Mouse (Mus musculus): ENCODE data around the gene Plekha4. TPM values are rescaled to one million over a fixed set of nuclear protein-coding genes. Genes with fewer than 3 reads are reported as not detected.
"Not testable (repeated sequence)": the region's sequence is repeated elsewhere in the genome, so short reads cannot be mapped to it uniquely, and the experiment has no call there.

The Plekha4 gene
- polyA plus RNA-seq, 1 experiment from 2014 or later, result 0.59 TPM

- peak; percentile 91 for DNase-seq (ENCODE audit: low spot score)
- Histone ChIP-seq H3K4me3 (peak overlapping the region; percentile 43), H3K36me3 (no peaks in the 10 kb centered on the region), H3K27ac (peak overlapping the region; percentile 81), H3K4me1 (peaks cover 18% of the 10 kb centered on the region), H3K27me3 (ENCODE audit: insufficient read depth, poor library complexity, severe bottlenecking) (no peaks in the 10 kb centered on the region), H3K9me3 (no peaks in the 10 kb centered on the region)
- WGBS, result 18% methylated on average over 16 of the region's 16 CpGs
These were observed 10.7 kb upstream of the Plekha4 start for GRCm38 (mm10) chr7:45515436-45515835.

DNA sequence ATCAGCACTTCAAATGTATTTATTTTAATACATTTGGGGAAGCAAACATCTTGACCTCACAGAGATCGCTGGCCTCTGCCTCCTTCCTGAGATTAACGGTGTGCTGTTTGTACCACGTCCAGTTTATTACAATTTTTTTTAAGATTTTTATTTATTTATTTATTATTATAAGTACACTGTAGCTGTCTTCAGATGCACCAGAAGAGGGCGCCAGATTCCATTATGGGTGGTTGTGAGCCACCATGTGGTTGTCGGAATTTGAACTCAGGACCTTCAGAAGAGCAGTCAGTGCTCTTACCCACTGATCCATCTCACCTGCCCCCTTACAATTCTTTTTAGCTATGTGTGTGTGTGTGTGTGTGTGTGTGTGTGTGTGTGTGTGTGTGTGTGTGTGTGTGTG lies 9.3 kb upstream of the Plekha4 start:
- H3K9me3 ChIP-seq; DNase-seq (ENCODE audit: low spot score): not testable (repeated sequence)

DNA sequence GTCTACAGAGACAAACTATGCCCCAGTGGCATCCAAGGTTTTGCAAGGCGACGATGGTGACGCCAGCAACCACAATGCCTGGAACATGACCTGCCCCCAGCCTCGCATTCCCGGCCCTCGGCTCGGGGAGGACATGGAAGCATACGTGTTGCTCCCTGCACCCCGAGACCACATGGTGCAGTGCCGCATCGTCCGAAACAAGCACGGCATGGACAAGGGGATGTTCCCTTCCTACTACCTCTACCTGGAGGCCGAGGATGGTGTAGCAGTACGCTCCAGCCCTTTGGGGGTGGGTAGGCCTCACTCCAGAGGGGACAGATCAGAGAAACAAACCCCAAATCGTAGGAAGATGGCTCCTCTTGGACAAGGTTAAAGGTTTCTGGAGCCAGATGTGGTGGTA lies 7.5 kb upstream of the Plekha4 start:
- no peaks in the 10 kb centered on the region for H3K27me3 ChIP-seq (ENCODE audit: insufficient read depth, poor library complexity, severe bottlenecking)
- WGBS, result 94% methylated on average over 16 of the region's 16 CpGs
- peaks cover 11% of the 10 kb centered on the region; the same call in 1 of the 2 replicates for H3K36me3 ChIP-seq
- H3K27ac ChIP-seq, result no peak overlapping the region
- no peaks in the 10 kb centered on the region for H3K9me3 ChIP-seq
- H3K4me1 ChIP-seq, result peaks cover 34% of the 10 kb centered on the region
- no peak overlapping the region for H3K4me3 ChIP-seq
- DNase-seq (ENCODE audit: low spot score), result no peak

More for the DNA sequence above, 9.3 kb upstream of the Plekha4 start:
- not testable (repeated sequence) for H3K36me3 ChIP-seq; H3K27ac ChIP-seq; H3K4me3 ChIP-seq; H3K27me3 ChIP-seq (ENCODE audit: insufficient read depth, poor library complexity, severe bottlenecking)
- peaks cover 18% of the 10 kb centered on the region for H3K4me1 ChIP-seq
- WGBS, result 65% methylated on average over 5 of the region's 5 CpGs

- H3K36me3 ChIP-seq, result peaks cover 17% of the 10 kb centered on the region; the same call in 1 of the 2 replicates
- DNase-seq (ENCODE audit: low spot score), result no peak
- H3K27ac ChIP-seq, result no peak overlapping the region
- H3K4me1 ChIP-seq, result peaks cover 40% of the 10 kb centered on the region
- no peaks in the 10 kb centered on the region for H3K9me3 ChIP-seq
- no peak overlapping the region for H3K4me3 ChIP-seq
- no peaks in the 10 kb centered on the region for H3K27me3 ChIP-seq (ENCODE audit: insufficient read depth, poor library complexity, severe bottlenecking)
- WGBS, result 70% methylated on average over 8 of the region's 8 CpGs
These were observed 6.6 kb upstream of the Plekha4 start for GRCm38 (mm10) chr7:45519345-45520120.

DNA sequence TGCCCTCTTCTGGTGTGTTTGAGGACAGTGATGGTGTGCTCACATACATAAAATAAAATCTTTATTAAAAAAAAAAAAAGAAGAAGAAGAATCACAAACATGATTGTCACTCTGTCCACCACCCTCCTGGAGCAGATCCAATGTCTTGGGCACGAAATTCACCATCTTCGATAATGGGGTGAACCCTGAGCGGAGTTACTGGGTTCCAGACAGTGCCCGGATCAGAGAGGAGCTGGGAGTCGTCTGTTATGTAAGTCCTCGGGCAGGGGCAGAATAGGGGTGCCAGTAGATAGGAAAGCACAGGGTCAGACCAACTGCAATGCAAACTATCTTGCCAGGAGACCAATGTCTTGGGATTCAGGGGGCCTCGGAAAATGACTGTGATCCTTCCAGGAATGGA lies 5.5 kb upstream of the Plekha4 start:
- WGBS, result 91% methylated on average over 7 of the region's 7 CpGs
- H3K4me1 ChIP-seq, result peaks cover 38% of the 10 kb centered on the region
- H3K36me3 ChIP-seq, result peaks cover 17% of the 10 kb centered on the region; the same call in 1 of the 2 replicates
- no peak overlapping the region for H3K4me3 ChIP-seq
- no peaks in the 10 kb centered on the region for H3K9me3 ChIP-seq
- no peak overlapping the region for H3K27ac ChIP-seq
- no peak for DNase-seq (ENCODE audit: low spot score)
- H3K27me3 ChIP-seq (ENCODE audit: insufficient read depth, poor library complexity, severe bottlenecking), result no peaks in the 10 kb centered on the region

GRCm38 (mm10) chr7:45521728-45522184 lies 4.4 kb upstream of the Plekha4 start:
- H3K9me3 ChIP-seq, result no peaks in the 10 kb centered on the region
- H3K4me3 ChIP-seq, result peak overlapping the region; percentile 70
- H3K27me3 ChIP-seq (ENCODE audit: insufficient read depth, poor library complexity, severe bottlenecking), result no peaks in the 10 kb centered on the region
- DNase-seq (ENCODE audit: low spot score), result peak; percentile 95
- WGBS, result under 1% methylated on average over 28 of the region's 28 CpGs
- peaks cover 17% of the 10 kb centered on the region; the same call in 1 of the 2 replicates for H3K36me3 ChIP-seq
- H3K27ac ChIP-seq, result peak overlapping the region; percentile 93
- H3K4me1 ChIP-seq, result peaks cover 30% of the 10 kb centered on the region

- Histone ChIP-seq H3K27me3 (ENCODE audit: insufficient read depth, poor library complexity, severe bottlenecking) (no peaks in the 10 kb centered on the region), H3K9me3 (no peaks in the 10 kb centered on the region), H3K36me3 (peaks cover 17% of the 10 kb centered on the region; the same call in 1 of the 2 replicates), H3K4me1 (peaks cover 30% of the 10 kb centered on the region), H3K4me3 (peak overlapping the region; percentile 70), H3K27ac (peak overlapping the region; percentile 93)
- DNase-seq (ENCODE audit: low spot score), result no peak
- WGBS, result 52% methylated on average over 16 of the region's 16 CpGs
These were observed 3.9 kb upstream of the Plekha4 start for GRCm38 (mm10) chr7:45522194-45522752.

DNA sequence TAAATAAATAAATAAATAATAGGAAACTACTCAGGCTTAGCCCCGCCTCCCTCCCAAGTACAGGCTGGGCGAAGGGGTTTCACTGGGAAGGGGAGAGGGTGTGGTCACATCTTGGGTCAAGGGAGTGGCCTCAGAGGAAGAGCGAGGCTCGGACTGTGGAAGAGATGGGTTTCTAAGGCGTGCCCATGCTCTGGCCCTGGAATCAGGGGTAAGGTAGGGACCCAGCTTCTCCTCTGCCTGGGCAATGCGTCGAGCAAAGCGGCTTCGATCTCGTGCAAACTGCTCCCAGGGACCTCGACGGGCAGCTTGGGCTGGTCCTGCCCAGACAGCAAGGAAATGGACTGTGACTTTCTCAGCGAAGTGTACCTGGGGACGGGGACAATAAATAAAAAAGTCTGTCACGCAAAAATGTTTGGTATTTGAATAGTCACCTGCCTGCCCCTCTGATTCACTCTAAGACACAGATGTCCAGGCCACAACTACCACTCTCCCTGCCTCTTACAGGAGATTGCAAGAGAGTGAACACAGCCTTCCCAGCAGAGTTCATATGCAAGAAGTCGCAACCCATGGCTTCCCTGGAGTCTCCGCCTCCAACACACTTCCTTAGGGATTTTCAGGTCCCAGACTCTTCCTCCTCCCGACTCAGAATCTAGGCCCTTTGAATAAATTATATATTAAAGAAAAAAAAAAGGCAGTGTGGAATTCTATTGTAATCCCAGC lies 3.0 kb upstream of the Plekha4 start:
- H3K36me3 ChIP-seq, result peaks cover 17% of the 10 kb centered on the region; the same call in 1 of the 2 replicates
- no peaks in the 10 kb centered on the region for H3K27me3 ChIP-seq (ENCODE audit: insufficient read depth, poor library complexity, severe bottlenecking)
- H3K9me3 ChIP-seq, result no peaks in the 10 kb centered on the region
- peak overlapping the region; percentile 70 for H3K4me3 ChIP-seq
- H3K4me1 ChIP-seq, result peaks cover 30% of the 10 kb centered on the region
- peak overlapping the region; percentile 62 for H3K27ac ChIP-seq
- 60% methylated on average over 18 of the region's 18 CpGs for WGBS
- DNase-seq (ENCODE audit: low spot score), result no peak

GRCm38 (mm10) chr7:45523678-45524170 lies 2.4 kb upstream of the Plekha4 start:
- DNase-seq (ENCODE audit: low spot score), result no peak
- no peaks in the 10 kb centered on the region for H3K9me3 ChIP-seq
- 73% methylated on average over 13 of the region's 13 CpGs for WGBS
- no peaks in the 10 kb centered on the region for H3K27me3 ChIP-seq (ENCODE audit: insufficient read depth, poor library complexity, severe bottlenecking)
- H3K36me3 ChIP-seq, result peaks cover 17% of the 10 kb centered on the region; the same call in 1 of the 2 replicates
- H3K4me1 ChIP-seq, result peaks cover 30% of the 10 kb centered on the region
- H3K27ac ChIP-seq, result peak overlapping the region; percentile 62
- peak overlapping the region; percentile 70 for H3K4me3 ChIP-seq

DNA sequence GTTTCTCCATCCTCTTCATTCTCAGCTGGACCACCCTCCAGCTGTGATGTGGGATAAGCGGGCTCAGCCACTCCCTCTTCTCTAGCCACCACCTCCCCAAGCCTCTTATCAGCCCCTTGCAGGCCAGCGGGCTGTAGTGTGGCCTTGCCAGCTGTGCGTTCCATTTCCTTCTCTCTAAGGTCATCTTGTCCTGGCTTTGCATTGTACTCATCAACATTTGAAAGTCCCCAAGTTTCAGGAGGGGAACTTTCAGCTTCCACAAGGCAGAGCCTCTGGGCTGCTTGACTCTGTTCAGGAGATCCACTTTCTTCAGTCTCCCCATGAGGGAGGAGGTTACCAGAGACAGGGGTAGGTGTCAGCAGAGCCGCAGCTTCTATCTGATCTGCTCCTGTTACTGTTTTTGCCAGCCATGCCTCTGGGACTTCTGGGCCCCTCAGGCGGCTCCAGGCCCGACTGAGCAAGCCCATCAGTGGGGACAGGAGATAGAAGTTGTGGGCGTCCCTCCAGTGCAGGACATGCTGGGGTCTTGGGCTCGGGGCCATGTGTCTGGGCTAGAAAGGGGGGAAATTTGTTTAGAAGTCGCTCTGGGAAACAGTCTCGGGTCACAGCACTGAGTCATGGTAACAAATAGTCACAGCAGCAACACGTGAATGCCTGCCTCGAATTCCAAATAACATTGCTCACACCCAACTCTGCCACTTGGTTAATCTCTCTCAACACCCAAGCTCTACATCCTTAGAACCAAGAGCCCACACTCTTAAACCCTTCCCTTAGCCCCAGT lies 1.1 kb upstream of the Plekha4 start:
- WGBS, result 7% methylated on average over 12 of the region's 12 CpGs
- H3K27ac ChIP-seq, result peak overlapping the region; percentile 98

DNA sequence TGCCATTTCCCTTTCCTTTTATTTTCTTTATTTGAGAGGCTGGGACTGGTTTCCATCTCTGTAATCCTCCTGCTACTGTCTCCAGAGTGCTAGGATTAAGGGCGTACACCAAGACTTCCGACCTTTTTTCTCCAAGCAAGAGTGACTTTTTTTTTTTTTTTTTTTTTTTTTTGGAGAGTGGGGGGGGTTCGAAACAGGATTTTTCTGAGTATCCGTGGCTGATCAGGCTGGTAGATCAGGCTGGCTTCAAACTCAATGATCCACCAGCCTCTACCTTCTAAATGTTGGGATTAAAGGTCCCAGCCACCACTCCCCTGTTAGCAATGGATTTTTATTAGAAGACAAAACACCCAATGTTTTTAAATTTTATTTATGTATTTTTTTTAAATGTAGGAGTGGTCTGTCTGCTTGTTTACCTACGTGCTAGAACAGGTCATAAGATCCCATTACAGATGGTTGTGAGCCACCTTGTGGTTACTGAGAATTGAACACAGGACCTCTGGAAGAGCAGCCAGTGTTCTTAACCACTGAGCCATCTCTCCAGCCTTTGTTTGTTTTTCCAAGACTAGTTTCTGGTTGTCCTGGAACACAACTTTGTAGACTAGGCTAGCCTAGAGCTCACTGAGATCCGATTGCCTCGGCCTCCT lies 467 bp downstream of the Plekha4 start:
- peak overlapping the region; percentile 98 for H3K27ac ChIP-seq
- no peak for DNase-seq (ENCODE audit: low spot score)
- peaks cover 5% of the 10 kb centered on the region; the same call in 1 of the 2 replicates for H3K27me3 ChIP-seq (ENCODE audit: insufficient read depth, poor library complexity, severe bottlenecking)
- peak overlapping the region; percentile 90 for H3K4me3 ChIP-seq
- H3K9me3 ChIP-seq, result no peaks in the 10 kb centered on the region
- H3K4me1 ChIP-seq, result peaks cover 54% of the 10 kb centered on the region
- WGBS, result 19% methylated on average over 7 of the region's 7 CpGs
- H3K36me3 ChIP-seq, result peaks cover 17% of the 10 kb centered on the region; the same call in 1 of the 2 replicates

More for the DNA sequence above, 1.1 kb upstream of the Plekha4 start:
- Histone ChIP-seq H3K4me3 (peak overlapping the region; percentile 90), H3K36me3 (peaks cover 17% of the 10 kb centered on the region; the same call in 1 of the 2 replicates), H3K9me3 (no peaks in the 10 kb centered on the region), H3K4me1 (peaks cover 43% of the 10 kb centered on the region), H3K27me3 (ENCODE audit: insufficient read depth, poor library complexity, severe bottlenecking) (no peaks in the 10 kb centered on the region)
- peak; percentile 94 for DNase-seq (ENCODE audit: low spot score)

Data from heart, embryonic 10.5 days (tissue).